Mouse (Mus musculus) brain, adult 2 months (tissue): ENCODE results near the gene Gm10837.

Source experiments
- DNase-seq: peaks from one replicate; pipeline ENCODE4 v3.0.0; 2011; ENCODE audit warnings: low read depth, low spot score

Gene Gm10837

GRCm38 (mm10) chr14:122464763-122465741, 25.3 kb upstream of the Gm10837 start, which contains the start of gene Zic5:
TSS of gene Zic5 (minus strand) at chr14:122465677.
- DNase-seq, result peak; percentile 93

GRCm38 (mm10) chr14:122465931-122466490, 24.4 kb upstream of the Gm10837 start:
- DNase-seq, result no peak

- no peak for DNase-seq
These were observed 23.5 kb upstream of the Gm10837 start for GRCm38 (mm10) chr14:122466756-122467362.

- DNase-seq, result no peak
These were observed 22.2 kb upstream of the Gm10837 start for GRCm38 (mm10) chr14:122467926-122468841.

GRCm38 (mm10) chr14:122468971-122469755, 21.2 kb upstream of the Gm10837 start:
- DNase-seq, result no peak

- DNase-seq, result no peak
These were observed 18.8 kb upstream of the Gm10837 start for GRCm38 (mm10) chr14:122471449-122472085.

GRCm38 (mm10) chr14:122472161-122472560, 18.2 kb upstream of the Gm10837 start:
- DNase-seq, result no peak

GRCm38 (mm10) chr14:122472647-122473046, 17.7 kb upstream of the Gm10837 start:
- DNase-seq, result no peak

- DNase-seq, result no peak
These were observed 17.1 kb upstream of the Gm10837 start for GRCm38 (mm10) chr14:122473211-122473751.

- peak; percentile 96 for DNase-seq
These were observed 16.1 kb upstream of the Gm10837 start for GRCm38 (mm10) chr14:122474041-122474890.

GRCm38 (mm10) chr14:122474891-122475556, 15.4 kb upstream of the Gm10837 start, which contains the start of gene Zic2:
TSS of gene Zic2 (plus strand) at chr14:122475435.
- peak; percentile 96 for DNase-seq

GRCm38 (mm10) chr14:122475557-122476040, 14.8 kb upstream of the Gm10837 start:
- peak; percentile 17 for DNase-seq

- no peak for DNase-seq
These were observed 14.2 kb upstream of the Gm10837 start for GRCm38 (mm10) chr14:122476041-122476821.

GRCm38 (mm10) chr14:122476822-122477215, 13.6 kb upstream of the Gm10837 start:
- DNase-seq, result no peak

GRCm38 (mm10) chr14:122477261-122477671, 13.1 kb upstream of the Gm10837 start:
- DNase-seq, result no peak

- DNase-seq, result no peak
These were observed 12.3 kb upstream of the Gm10837 start for GRCm38 (mm10) chr14:122477971-122478573.

- no peak for DNase-seq
These were observed 11.8 kb upstream of the Gm10837 start for GRCm38 (mm10) chr14:122478574-122479011.
